Mouse (Mus musculus) myocyte (in vitro differentiated cells): ENCODE measurements around the gene Lfng. TPM values are rescaled to one million over a fixed set of nuclear protein-coding genes. Genes with fewer than 3 reads are reported as not detected.

Source experiments
- H3K27me3 ChIP-seq: one replicate; pipeline ENCODE4 v1.6.1; 2011; ENCODE audit not compliant: control insufficient read depth, insufficient read depth, insufficient read length
- H3K36me3 ChIP-seq: one replicate; pipeline ENCODE4 v1.6.1; 2011; ENCODE audit not compliant: control insufficient read depth, insufficient read depth
- H3K4me2 ChIP-seq: one replicate; pipeline ENCODE4 v1.6.1; 2011; ENCODE audit warnings: low read depth, control low read depth
- H3K4me3 ChIP-seq: one replicate; pipeline ENCODE4 v1.5.1; 2011; ENCODE audit warnings: mild to moderate bottlenecking, control low read depth, moderate library complexity
- H3K79me2 ChIP-seq: one replicate; pipeline ENCODE4 v1.6.1; 2011; ENCODE audit not compliant: control insufficient read depth, insufficient read depth
- H3ac ChIP-seq: one replicate; pipeline ENCODE4 v1.6.1; 2011; ENCODE audit not compliant: control insufficient read depth, insufficient read length
- CEBPB ChIP-seq: IDR thresholded peaks from 2 replicates; pipeline ENCODE4 v1.6.1; 2011; ENCODE audit warnings: mild to moderate bottlenecking, moderate library complexity; ENCODE audit not compliant: poor library complexity, insufficient read depth, severe bottlenecking
- E2F4 ChIP-seq: IDR thresholded peaks from one replicate; pipeline ENCODE4 v1.6.1; 2011; ENCODE audit warnings: mild to moderate bottlenecking, control low read depth, moderate library complexity; ENCODE audit not compliant: insufficient read depth
- MAX ChIP-seq: IDR thresholded peaks from one replicate; pipeline ENCODE4 v1.6.1; 2011; ENCODE audit warnings: low read depth, mild to moderate bottlenecking, control low read depth
- MYOD1 ChIP-seq, 3 experiments: IDR thresholded peaks; one replicate each; pipeline ENCODE4 v1.6.1; 2011; ENCODE audit warnings: control low read depth in 2 of 3, low read depth in 2 of 3, mild to moderate bottlenecking in 2 of 3, moderate library complexity in 1 of 3; ENCODE audit not compliant: insufficient read length in 2 of 3, control insufficient read depth in 1 of 3
- MYOG ChIP-seq, 3 experiments: IDR thresholded peaks; one replicate each; pipeline ENCODE4 v1.6.1; 2011; ENCODE audit warnings: control low read depth in 2 of 3, low read depth in 2 of 3, mild to moderate bottlenecking in 2 of 3; ENCODE audit not compliant: insufficient read length in 2 of 3, control insufficient read depth in 1 of 3, insufficient read depth in 1 of 3
- POLR2A ChIP-seq: IDR thresholded peaks from one replicate; pipeline ENCODE4 v1.6.1; 2011; ENCODE audit warnings: low read depth, mild to moderate bottlenecking, control low read depth, moderate library complexity; ENCODE audit not compliant: insufficient read length
- POLR2AphosphoS2 ChIP-seq: IDR thresholded peaks from one replicate; pipeline ENCODE4 v1.6.1; 2011; ENCODE audit warnings: low read depth, control low read depth; ENCODE audit not compliant: insufficient read length
- REST ChIP-seq: IDR thresholded peaks from one replicate; pipeline ENCODE4 v1.6.1; 2011; ENCODE audit warnings: mild to moderate bottlenecking, control low read depth, moderate library complexity; ENCODE audit not compliant: insufficient read depth, insufficient read length
- SRF ChIP-seq: IDR thresholded peaks from one replicate; pipeline ENCODE4 v1.6.1; 2011; ENCODE audit warnings: low read depth; ENCODE audit not compliant: control insufficient read depth, insufficient read length
- TCF12 ChIP-seq: IDR thresholded peaks from one replicate; pipeline ENCODE4 v1.6.1; 2011; ENCODE audit warnings: mild to moderate bottlenecking, control low read depth; ENCODE audit not compliant: poor library complexity, insufficient read depth, severe bottlenecking
- TCF3 ChIP-seq: IDR thresholded peaks from one replicate; pipeline ENCODE4 v1.6.1; 2011; ENCODE audit warnings: low read depth, control low read depth; ENCODE audit not compliant: insufficient read length
- USF1 ChIP-seq: IDR thresholded peaks from one replicate; pipeline ENCODE4 v1.6.1; 2011; ENCODE audit warnings: low read depth, mild to moderate bottlenecking, control low read depth, moderate library complexity
- polyA plus RNA-seq: library from polyadenylated mRNA; unstranded; fragments of >200 nt; fragmentation: generic; extraction: Trizol; gene quantifications from one replicate; pipeline ENCODE4 v1.2.1, GENCODE M21; 2012; ENCODE audit warnings: missing spikeins

Lfng gene
- polyA plus RNA-seq, 1 experiment: 3.1 TPM

DNA sequence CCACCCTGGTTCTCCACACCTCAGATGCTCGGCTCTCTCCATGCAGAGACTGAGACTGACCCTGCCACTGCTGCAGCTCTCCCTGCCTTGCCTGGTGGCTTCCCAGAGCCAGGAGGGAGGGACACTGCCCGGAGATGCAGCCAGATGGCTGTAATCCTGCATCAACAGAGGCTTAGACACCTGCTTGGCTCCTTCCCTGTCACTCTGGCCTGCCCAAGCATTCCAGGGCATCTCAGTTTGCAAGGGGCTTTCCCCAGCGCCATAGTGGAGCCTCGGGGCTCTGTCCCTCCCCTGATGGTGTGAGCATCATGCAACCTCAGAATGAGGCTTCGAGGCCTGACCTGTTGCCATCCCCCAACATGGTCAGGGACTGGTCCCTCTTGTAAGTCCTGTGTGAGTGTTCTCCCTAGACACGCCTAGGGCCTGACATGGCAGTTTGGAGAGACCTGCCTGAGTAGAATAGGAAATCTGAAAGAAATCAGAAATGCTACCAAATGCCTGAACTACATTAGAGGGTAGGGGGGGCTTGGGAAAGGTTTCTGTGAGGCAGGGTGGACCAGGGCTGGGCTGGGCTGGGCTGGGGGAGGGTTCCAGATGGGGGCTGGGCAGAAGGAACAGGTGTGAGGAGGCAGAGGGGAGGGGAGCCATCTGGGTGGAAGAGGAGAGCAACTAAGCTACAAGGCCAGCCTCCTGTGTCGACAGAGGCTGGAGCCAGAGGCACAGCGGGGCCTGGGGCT lies 24.0 kb upstream of the Lfng start:
- TF ChIP-seq SRF (no peak), MYOD1 (IDR thresholded peaks at IDR 0.05; ENCODE audit: control insufficient read depth in 1 of 3, insufficient read length in 2 of 3, low read depth in 2 of 3) (peak in 2 of 3 experiments; percentile 84 to 89), MYOG (IDR thresholded peaks at IDR 0.05; ENCODE audit: control insufficient read depth in 1 of 3, insufficient read depth in 1 of 3, insufficient read length in 2 of 3, low read depth in 2 of 3) (peak in 1 of 3 experiments; percentile 46), TCF12 (peak; percentile 25)
- H3K4me3 ChIP-seq: no peak overlapping the region
- no peaks in the 10 kb centered on the region for H3K36me3 ChIP-seq
- H3ac ChIP-seq: no peak overlapping the region
- no peaks in the 10 kb centered on the region for H3K27me3 ChIP-seq
- H3K79me2 ChIP-seq: no peaks in the 10 kb centered on the region
- no peak overlapping the region for H3K4me2 ChIP-seq

DNA sequence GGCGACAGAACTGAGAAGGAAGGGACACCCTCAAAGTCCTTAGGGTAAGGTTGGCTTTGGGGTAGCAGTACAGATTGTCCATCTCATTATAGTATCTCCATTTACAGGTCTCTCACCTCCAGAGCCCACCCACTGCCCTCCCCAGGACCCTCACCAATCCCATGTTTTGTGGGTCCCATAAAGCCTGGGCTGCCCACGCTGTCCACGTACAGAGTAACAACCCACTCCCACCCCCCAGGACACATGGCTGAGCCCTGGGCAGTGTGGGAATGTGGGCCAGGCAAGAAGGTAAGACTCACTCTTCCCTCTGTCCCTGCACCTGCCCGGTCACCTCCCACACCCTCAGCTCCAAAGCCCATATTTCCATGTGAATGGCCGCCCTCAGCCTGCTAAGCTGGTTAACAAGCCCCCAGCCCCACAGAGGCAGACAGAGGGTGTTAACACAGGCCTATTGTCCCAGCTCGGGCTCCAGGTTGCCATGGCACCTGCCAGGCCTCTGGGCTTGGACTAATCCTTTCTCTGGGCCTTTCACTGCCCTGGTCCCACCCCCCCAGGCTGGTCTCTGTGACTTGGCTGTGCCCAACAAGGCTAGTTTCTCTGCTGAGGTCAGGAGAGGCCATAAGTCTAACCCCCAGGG lies 23.3 kb upstream of the Lfng start:
- no peak overlapping the region for H3K4me2 ChIP-seq
- no peaks in the 10 kb centered on the region for H3K36me3 ChIP-seq
- no peak overlapping the region for H3K4me3 ChIP-seq
- H3ac ChIP-seq: no peak overlapping the region
- no peaks in the 10 kb centered on the region for H3K79me2 ChIP-seq
- TF ChIP-seq USF1: no peak
- no peak for TF ChIP-seq MYOG (IDR thresholded peaks at IDR 0.05; ENCODE audit: control insufficient read depth in 1 of 3, insufficient read depth in 1 of 3, insufficient read length in 2 of 3, low read depth in 2 of 3)
- no peak for TF ChIP-seq MAX
- no peak for TF ChIP-seq POLR2AphosphoS2
- no peak for TF ChIP-seq POLR2A
- TF ChIP-seq E2F4: no peak
- TF ChIP-seq TCF3: no peak
- TF ChIP-seq CEBPB: no peak
- TF ChIP-seq REST: no peak
- TF ChIP-seq TCF12: no peak
- TF ChIP-seq SRF: no peak
- no peaks in the 10 kb centered on the region for H3K27me3 ChIP-seq

DNA sequence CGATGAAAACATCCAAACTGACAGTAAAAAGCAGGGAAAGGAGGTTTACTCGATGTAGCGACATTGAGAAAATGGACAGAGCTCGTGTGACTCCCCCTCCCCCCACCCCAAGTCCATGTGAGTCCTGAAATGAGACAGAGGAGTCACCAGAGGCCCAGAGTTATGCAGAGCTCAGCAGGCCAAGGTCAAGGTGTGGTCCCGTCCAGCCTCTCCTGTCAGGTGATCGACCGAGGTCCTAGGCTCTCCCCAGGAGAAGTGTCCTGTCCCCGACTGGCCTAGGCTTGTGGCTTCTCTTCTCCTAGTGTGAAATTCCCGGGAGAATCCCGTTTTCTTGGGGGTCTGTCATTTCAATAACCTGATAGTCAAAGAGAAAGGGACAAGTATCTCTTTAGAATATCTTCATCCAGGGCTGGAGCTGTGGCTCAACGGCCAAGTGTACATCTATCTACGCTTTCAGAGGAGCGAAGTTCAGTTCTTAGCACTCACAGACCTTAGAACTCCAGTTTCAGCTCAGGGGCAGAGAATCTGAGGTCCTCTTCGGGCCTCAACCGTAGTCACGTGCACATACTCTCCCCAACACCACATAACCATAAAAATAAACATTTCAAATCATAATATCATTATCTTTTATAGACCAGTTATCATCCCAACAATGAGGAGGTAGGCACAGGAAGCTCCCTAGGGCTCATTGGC lies 17.9 kb upstream of the Lfng start:
- Histone ChIP-seq H3K79me2 (no peaks in the 10 kb centered on the region), H3K4me2 (no peak overlapping the region), H3K27me3 (no peaks in the 10 kb centered on the region), H3K4me3 (no peak overlapping the region), H3ac (no peak overlapping the region), H3K36me3 (no peaks in the 10 kb centered on the region)
- TF ChIP-seq E2F4: no peak
- no peak for TF ChIP-seq TCF12
- no peak for TF ChIP-seq POLR2A
- TF ChIP-seq MYOD1 (IDR thresholded peaks at IDR 0.05; ENCODE audit: control insufficient read depth in 1 of 3, insufficient read length in 2 of 3, low read depth in 2 of 3): no peak
- no peak for TF ChIP-seq MAX
- no peak for TF ChIP-seq POLR2AphosphoS2
- TF ChIP-seq SRF: no peak

DNA sequence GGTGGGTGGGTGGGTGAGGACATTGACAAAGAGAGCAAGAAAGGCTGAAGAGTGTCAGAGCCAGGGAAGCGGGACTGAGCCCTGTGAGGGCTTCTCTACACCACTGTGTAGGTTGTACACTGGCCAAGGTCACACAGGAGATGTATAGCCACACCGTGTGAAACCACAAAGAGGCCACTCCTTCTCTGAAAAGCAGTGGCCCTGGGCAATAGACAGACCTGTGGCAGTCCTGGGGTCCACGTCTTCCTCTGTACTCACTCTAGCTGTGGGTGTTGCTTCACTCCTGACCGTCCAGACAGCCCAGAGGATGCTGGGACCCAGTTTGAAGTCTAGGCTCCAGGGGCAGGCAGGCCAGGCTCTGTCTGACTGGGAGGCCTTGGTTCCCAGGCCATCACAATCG lies 12.3 kb upstream of the Lfng start:
- no peak overlapping the region for H3K4me2 ChIP-seq
- H3ac ChIP-seq: no peak overlapping the region
- H3K79me2 ChIP-seq: no peaks in the 10 kb centered on the region
- no peaks in the 10 kb centered on the region for H3K36me3 ChIP-seq
- H3K4me3 ChIP-seq: no peak overlapping the region
- TF ChIP-seq SRF (no peak), TCF3 (no peak), POLR2A (no peak), USF1 (no peak), POLR2AphosphoS2 (no peak), TCF12 (no peak), MAX (no peak), E2F4 (no peak), REST (no peak), CEBPB (no peak), MYOG (IDR thresholded peaks at IDR 0.05; ENCODE audit: control insufficient read depth in 1 of 3, insufficient read depth in 1 of 3, insufficient read length in 2 of 3, low read depth in 2 of 3) (no peak), MYOD1 (IDR thresholded peaks at IDR 0.05; ENCODE audit: control insufficient read depth in 1 of 3, insufficient read length in 2 of 3, low read depth in 2 of 3) (no peak)
- H3K27me3 ChIP-seq: no peaks in the 10 kb centered on the region
